Mouse (Mus musculus): ENCODE results near the gene Olfr181. TPM values are rescaled to one million over a fixed set of nuclear protein-coding genes. Genes with fewer than 3 reads are reported as not detected.

Olfr181 gene
- total RNA-seq (2022), result not detected

GRCm38 (mm10) chr16:58928655-58929054, at the start of gene Olfr181:
TSS of gene Olfr181 (minus strand) at chr16:58928755.
- no peak for DNase-seq (ENCODE audit: low spot score)

DNA sequence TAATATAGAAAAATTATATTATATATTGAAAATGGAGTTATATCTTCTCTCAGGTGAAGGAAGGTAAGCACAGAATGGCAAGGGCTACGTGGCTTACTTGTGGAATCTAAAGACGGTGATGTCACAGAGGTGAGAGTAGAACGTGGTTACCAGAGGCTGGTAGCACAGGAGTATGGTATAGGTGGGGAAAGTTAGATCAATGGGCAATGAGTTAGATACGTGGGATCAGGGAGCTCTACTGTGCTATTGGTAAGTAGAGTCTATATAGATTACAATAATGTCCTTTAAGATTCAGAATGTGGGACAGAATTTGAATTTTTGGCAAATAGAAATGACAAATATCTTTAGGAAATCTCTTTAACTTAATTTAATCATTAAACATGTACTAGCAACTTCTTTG, 737 bp upstream of the Olfr181 start, which contains the start of gene Olfr180:
TSS of gene Olfr180 (minus strand) at position 101 of the 400 bp plus-strand sequence.
- no peak for DNase-seq (ENCODE audit: low spot score)

GRCm38 (mm10) chr16:58891963-58892362, 36.6 kb downstream of the Olfr181 start, which contains the start of gene Olfr178:
TSS of gene Olfr178 (minus strand) at chr16:58892063.
- no peak for DNase-seq (ENCODE audit: low spot score)

DNA sequence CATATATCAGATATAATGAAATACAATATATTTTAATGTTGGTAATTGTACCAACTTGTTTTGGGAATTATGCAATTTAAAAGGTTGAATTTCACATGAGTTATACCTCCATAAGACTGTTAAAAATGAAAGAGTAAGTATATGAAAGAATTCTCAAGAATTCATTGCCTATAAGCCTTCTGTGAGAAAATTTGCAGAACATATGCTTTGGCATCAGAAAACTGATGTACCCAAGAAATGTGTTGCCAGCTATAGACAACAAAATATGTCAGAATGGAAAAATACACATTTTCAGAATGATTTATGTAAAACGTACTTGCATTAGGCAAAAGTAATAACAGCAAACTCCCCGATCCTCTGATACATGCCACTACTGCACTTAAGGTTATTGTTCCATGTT, 44.1 kb downstream of the Olfr181 start:
- no peak for DNase-seq (ENCODE audit: low spot score)

Other genes with a start within 250 kb of the Olfr181 start
- not detected for gene Gpr15, start 209.7 kb downstream of the Olfr181 start, total RNA-seq (2022)
- 10 to 100 TPM; 48.4 to 52.1 (median 49.0) TPM for gene Cldnd1, start 200.8 kb downstream of the Olfr181 start, total RNA-seq (2022)
- not detected for gene Olfr172, start 165.6 kb downstream of the Olfr181 start, total RNA-seq (2022)
- not detected for gene Olfr173, start 128.5 kb downstream of the Olfr181 start, total RNA-seq (2022)
- gene Olfr175-ps1, start 102.0 kb downstream of the Olfr181 start, total RNA-seq (2022), result not detected
- gene Olfr177, start 54.0 kb downstream of the Olfr181 start, total RNA-seq (2022), result not detected
- not detected for gene Olfr178, start 36.7 kb downstream of the Olfr181 start, total RNA-seq (2022)
- not detected for gene Olfr180, start 637 bp upstream of the Olfr181 start, total RNA-seq (2022)
- gene Olfr183, start 66.6 kb upstream of the Olfr181 start, total RNA-seq (2022), result not detected
- not detected for gene Olfr186, start 101.5 kb upstream of the Olfr181 start, total RNA-seq (2022)
- gene Olfr187, start 111.0 kb upstream of the Olfr181 start, total RNA-seq (2022), result not detected
- gene Olfr190, start 149.2 kb upstream of the Olfr181 start, total RNA-seq (2022), result not detected
- gene Olfr191, start 161.1 kb upstream of the Olfr181 start, total RNA-seq (2022), result not detected
- not detected for gene Olfr193, start 183.1 kb upstream of the Olfr181 start, total RNA-seq (2022)
- gene Olfr194, start 192.3 kb upstream of the Olfr181 start, total RNA-seq (2022), result not detected
- not detected for gene Olfr195, start 218.3 kb upstream of the Olfr181 start, total RNA-seq (2022)
- not detected for gene Olfr196, start 241.7 kb upstream of the Olfr181 start, total RNA-seq (2022)

Data from heart, adult 8-10 months (tissue).